Mouse (Mus musculus): ENCODE results near the gene Sema4b. TPM values are rescaled to one million over a fixed set of nuclear protein-coding genes. Genes with fewer than 3 reads are reported as not detected.

The Sema4b gene
- polyA plus RNA-seq (2015; fragmentation: Nextera tagmentation; extraction: Ambion mirVana) = 21.1 and 24.3 TPM in 2 replicates

DNA sequence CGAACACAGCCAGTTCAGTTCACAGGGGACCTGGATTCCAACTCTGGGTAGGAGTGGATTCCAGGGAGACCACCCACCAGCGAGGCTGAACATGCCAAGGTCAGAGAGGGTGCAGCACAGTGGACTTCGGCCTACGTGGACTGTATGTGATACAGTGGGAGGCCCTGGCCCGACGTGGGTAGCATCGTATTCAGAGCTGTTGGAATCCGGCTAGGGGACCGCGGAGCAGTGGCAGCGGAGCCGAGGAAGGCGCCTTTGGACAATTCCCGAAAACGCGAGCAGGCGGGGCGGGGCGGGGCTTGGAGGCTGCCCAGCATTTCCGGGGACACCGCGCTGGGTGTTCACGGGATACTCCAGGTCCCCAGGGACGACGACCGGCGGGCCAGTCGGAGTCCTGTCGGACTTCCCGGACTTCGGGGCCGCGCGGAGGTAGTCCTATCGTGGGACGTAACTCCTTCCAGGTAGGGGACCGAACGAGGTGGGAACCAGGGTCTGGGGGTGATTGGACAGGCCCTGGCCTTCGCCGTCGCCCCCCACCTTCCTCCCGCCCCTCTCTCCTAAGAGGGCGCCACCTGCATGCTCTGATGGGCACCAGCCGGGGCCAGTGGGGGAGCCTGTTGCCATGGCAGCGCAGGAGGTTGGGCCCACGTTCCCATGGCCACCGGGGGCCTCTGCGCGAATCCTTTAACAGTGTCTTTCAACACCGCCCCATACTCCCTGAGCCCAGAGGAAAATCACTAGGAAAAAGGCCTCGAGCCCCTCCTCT is at the start of gene Sema4b:
TSS of gene Sema4b (plus strand) at position 311 of the 766 bp plus-strand sequence.
- Histone ChIP-seq H3K36me3 (ENCODE audit: control insufficient read depth, insufficient read depth, low read length) (no peaks in the 10 kb centered on the region), H3K9me3 (ENCODE audit: control insufficient read depth, low read length) (no peaks in the 10 kb centered on the region), H3K27ac (ENCODE audit: low read depth, low read length) (peak within 1 kb of the TSS; percentile 80), H3K4me2 (ENCODE audit: low read length) (peak within 1 kb of the TSS; percentile 77), H3K9ac (ENCODE audit: low read depth, low read length) (peak within 1 kb of the TSS; percentile 73), H3K4me1 (ENCODE audit: control insufficient read depth, insufficient read depth, low read depth, low read length) (peaks cover 28% of the 10 kb centered on the region), H3K4me3 (ENCODE audit: low read length) (peak within 1 kb of the TSS; percentile 57), H3K27me3 (replicated peaks; ENCODE audit: control insufficient read depth, insufficient read depth, low read length) (no peaks in the 10 kb centered on the region)
- under 1% methylated on average over 49 of the region's 51 CpGs for WGBS
- ATAC-seq = peak; percentile 93

- Histone ChIP-seq H3K4me3 (ENCODE audit: low read length) (no peak overlapping the region), H3K4me1 (ENCODE audit: control insufficient read depth, insufficient read depth, low read depth, low read length) (peaks cover 13% of the 10 kb centered on the region), H3K36me3 (ENCODE audit: control insufficient read depth, insufficient read depth, low read length) (no peaks in the 10 kb centered on the region), H3K9me3 (ENCODE audit: control insufficient read depth, low read length) (no peaks in the 10 kb centered on the region), H3K9ac (ENCODE audit: low read depth, low read length) (no peak overlapping the region), H3K27me3 (replicated peaks; ENCODE audit: control insufficient read depth, insufficient read depth, low read length) (no peaks in the 10 kb centered on the region), H3K27ac (ENCODE audit: low read depth, low read length) (no peak overlapping the region), H3K4me2 (ENCODE audit: low read length) (no peak overlapping the region)
- no peak for ATAC-seq
- WGBS = 71% methylated on average over 1 of the region's 1 CpGs
Measured at GRCm38 (mm10) chr7:80138375-80138774, 48.3 kb upstream of the Sema4b start.

DNA sequence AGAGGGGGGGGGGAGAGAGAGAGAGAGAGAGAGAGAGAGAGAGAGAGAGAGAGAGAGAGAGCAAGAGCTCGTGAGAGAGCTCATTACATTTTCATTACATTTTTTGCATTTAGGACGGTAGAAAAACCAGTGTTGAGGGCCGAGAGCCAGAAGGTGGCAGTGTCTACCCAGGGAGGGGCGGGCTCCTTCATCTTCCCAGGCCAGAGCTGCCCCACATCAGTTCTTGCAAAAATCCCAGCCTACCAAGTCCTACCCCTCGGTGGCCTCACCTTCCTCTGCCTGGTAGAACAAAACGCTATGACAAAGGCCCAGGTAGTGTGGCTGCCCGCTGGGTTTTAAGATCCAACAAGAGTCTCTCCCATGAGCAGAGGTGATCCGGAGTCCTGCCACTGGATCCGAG is 45.8 kb upstream of the Sema4b start:
- peak; percentile 76; the same call in 1 of the 2 replicates for ATAC-seq
- H3K4me3 ChIP-seq (ENCODE audit: low read length) = no peak overlapping the region
- H3K27me3 ChIP-seq (replicated peaks; ENCODE audit: control insufficient read depth, insufficient read depth, low read length) = no peaks in the 10 kb centered on the region
- no peak overlapping the region for H3K4me2 ChIP-seq (ENCODE audit: low read length)
- peak overlapping the region; percentile 40 for H3K9ac ChIP-seq (ENCODE audit: low read depth, low read length)
- 15% methylated on average over 9 of the region's 9 CpGs for WGBS
- no peaks in the 10 kb centered on the region for H3K36me3 ChIP-seq (ENCODE audit: control insufficient read depth, insufficient read depth, low read length)
- H3K9me3 ChIP-seq (ENCODE audit: control insufficient read depth, low read length) = no peaks in the 10 kb centered on the region
- H3K4me1 ChIP-seq (ENCODE audit: control insufficient read depth, insufficient read depth, low read depth, low read length) = peaks cover 12% of the 10 kb centered on the region
- no peak overlapping the region for H3K27ac ChIP-seq (ENCODE audit: low read depth, low read length)

GRCm38 (mm10) chr7:80143331-80144273 is 43.0 kb upstream of the Sema4b start:
- Histone ChIP-seq H3K4me2 (ENCODE audit: low read length) (peak overlapping the region; percentile 25; the same call in 1 of the 2 replicates), H3K4me1 (ENCODE audit: control insufficient read depth, insufficient read depth, low read depth, low read length) (peaks cover 12% of the 10 kb centered on the region), H3K27ac (ENCODE audit: low read depth, low read length) (peak overlapping the region; percentile 64), H3K36me3 (ENCODE audit: control insufficient read depth, insufficient read depth, low read length) (no peaks in the 10 kb centered on the region), H3K9me3 (ENCODE audit: control insufficient read depth, low read length) (no peaks in the 10 kb centered on the region), H3K27me3 (replicated peaks; ENCODE audit: control insufficient read depth, insufficient read depth, low read length) (no peaks in the 10 kb centered on the region), H3K4me3 (ENCODE audit: low read length) (no peak overlapping the region), H3K9ac (ENCODE audit: low read depth, low read length) (peak overlapping the region; percentile 18)
- 26% methylated on average over 22 of the region's 22 CpGs for WGBS
- ATAC-seq = peak; percentile 62

DNA sequence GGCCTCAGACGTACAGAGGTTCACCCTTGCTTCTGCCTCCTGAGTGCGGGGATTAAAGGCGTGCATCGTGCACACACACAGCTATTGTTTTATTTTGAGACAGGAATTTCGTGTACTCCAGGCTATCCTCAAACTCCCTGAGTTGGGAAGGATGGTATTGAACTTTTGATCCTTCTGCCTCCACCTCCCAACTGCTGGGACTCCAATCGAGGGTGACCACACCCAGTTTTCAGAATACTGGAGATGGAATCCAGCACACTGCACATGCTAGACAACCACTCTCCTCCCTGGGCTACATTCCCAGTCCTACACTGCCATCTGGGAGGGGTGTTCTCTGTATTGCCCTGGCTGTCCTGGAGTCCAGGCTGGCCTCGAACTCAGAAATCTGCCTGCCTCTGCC is 41.9 kb upstream of the Sema4b start:
- no peak overlapping the region for H3K9ac ChIP-seq (ENCODE audit: low read depth, low read length)
- no peaks in the 10 kb centered on the region for H3K27me3 ChIP-seq (replicated peaks; ENCODE audit: control insufficient read depth, insufficient read depth, low read length)
- no peak overlapping the region for H3K4me2 ChIP-seq (ENCODE audit: low read length)
- H3K27ac ChIP-seq (ENCODE audit: low read depth, low read length) = no peak overlapping the region
- 92% methylated on average over 7 of the region's 7 CpGs for WGBS
- no peak for ATAC-seq
- H3K36me3 ChIP-seq (ENCODE audit: control insufficient read depth, insufficient read depth, low read length) = no peaks in the 10 kb centered on the region
- peaks cover 12% of the 10 kb centered on the region for H3K4me1 ChIP-seq (ENCODE audit: control insufficient read depth, insufficient read depth, low read depth, low read length)
- H3K9me3 ChIP-seq (ENCODE audit: control insufficient read depth, low read length) = no peaks in the 10 kb centered on the region
- H3K4me3 ChIP-seq (ENCODE audit: low read length) = no peak overlapping the region

GRCm38 (mm10) chr7:80146077-80146476 is 40.6 kb upstream of the Sema4b start:
- peaks cover 10% of the 10 kb centered on the region for H3K4me1 ChIP-seq (ENCODE audit: control insufficient read depth, insufficient read depth, low read depth, low read length)
- H3K4me2 ChIP-seq (ENCODE audit: low read length) = no peak overlapping the region
- no peak overlapping the region for H3K4me3 ChIP-seq (ENCODE audit: low read length)
- H3K9me3 ChIP-seq (ENCODE audit: control insufficient read depth, low read length) = no peaks in the 10 kb centered on the region
- no peak overlapping the region for H3K27ac ChIP-seq (ENCODE audit: low read depth, low read length)
- WGBS = 91% methylated on average over 8 of the region's 8 CpGs
- no peaks in the 10 kb centered on the region for H3K36me3 ChIP-seq (ENCODE audit: control insufficient read depth, insufficient read depth, low read length)
- H3K27me3 ChIP-seq (replicated peaks; ENCODE audit: control insufficient read depth, insufficient read depth, low read length) = no peaks in the 10 kb centered on the region
- H3K9ac ChIP-seq (ENCODE audit: low read depth, low read length) = no peak overlapping the region
- ATAC-seq = no peak

DNA sequence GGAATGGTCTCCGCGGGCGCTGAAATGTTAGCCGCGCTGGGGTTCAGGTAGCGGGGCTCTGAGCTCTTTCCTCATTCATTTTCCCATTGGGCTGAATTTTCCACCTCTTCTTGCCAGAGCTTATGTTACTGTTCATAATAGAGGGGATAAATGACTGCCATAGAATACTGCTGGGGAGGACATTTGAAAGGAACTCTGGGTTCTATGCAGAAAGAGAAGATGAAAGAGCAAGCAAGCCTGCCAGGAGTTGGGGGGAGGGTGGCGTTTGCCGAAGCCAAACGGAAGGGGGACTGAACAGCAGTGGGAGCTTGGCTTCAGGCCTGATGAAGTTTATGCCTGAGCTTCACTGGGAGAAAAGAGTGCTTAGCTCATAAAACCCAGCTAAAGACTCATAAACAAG is 37.3 kb upstream of the Sema4b start:
- Histone ChIP-seq H3K9ac (ENCODE audit: low read depth, low read length) (no peak overlapping the region), H3K4me2 (ENCODE audit: low read length) (peak overlapping the region; percentile 33), H3K4me1 (ENCODE audit: control insufficient read depth, insufficient read depth, low read depth, low read length) (no peaks in the 10 kb centered on the region), H3K27me3 (replicated peaks; ENCODE audit: control insufficient read depth, insufficient read depth, low read length) (no peaks in the 10 kb centered on the region), H3K27ac (ENCODE audit: low read depth, low read length) (peak overlapping the region; percentile 57), H3K9me3 (ENCODE audit: control insufficient read depth, low read length) (no peaks in the 10 kb centered on the region), H3K4me3 (ENCODE audit: low read length) (no peak overlapping the region), H3K36me3 (ENCODE audit: control insufficient read depth, insufficient read depth, low read length) (no peaks in the 10 kb centered on the region)
- WGBS = 40% methylated on average over 9 of the region's 9 CpGs
- ATAC-seq = peak; percentile 82

DNA sequence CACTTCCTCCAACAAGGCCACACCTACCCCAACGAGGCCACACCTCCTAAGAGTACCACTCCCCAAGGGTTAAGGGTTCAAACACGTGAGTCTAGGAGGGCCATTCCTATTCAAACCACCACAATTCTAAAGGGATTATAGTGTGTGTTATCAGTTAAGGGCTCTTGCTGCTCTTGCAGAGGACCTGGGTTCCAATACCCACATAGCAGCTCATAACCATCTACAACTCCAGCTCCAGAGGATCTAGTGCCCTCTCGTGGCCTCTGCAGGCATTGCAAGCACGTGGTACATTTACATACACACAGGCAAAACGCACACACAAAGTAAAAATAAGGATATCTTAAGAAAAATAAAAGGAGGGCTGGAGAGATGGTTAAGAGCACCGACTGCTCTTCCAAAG is 34.5 kb upstream of the Sema4b start:
- 66% methylated on average over 6 of the region's 6 CpGs for WGBS
- no peak for ATAC-seq
- H3K4me3 ChIP-seq (ENCODE audit: low read length) = no peak overlapping the region
- H3K9me3 ChIP-seq (ENCODE audit: control insufficient read depth, low read length) = no peaks in the 10 kb centered on the region
- H3K4me2 ChIP-seq (ENCODE audit: low read length) = no peak overlapping the region
- H3K4me1 ChIP-seq (ENCODE audit: control insufficient read depth, insufficient read depth, low read depth, low read length) = no peaks in the 10 kb centered on the region
- no peaks in the 10 kb centered on the region for H3K27me3 ChIP-seq (replicated peaks; ENCODE audit: control insufficient read depth, insufficient read depth, low read length)
- no peak overlapping the region for H3K27ac ChIP-seq (ENCODE audit: low read depth, low read length)
- H3K36me3 ChIP-seq (ENCODE audit: control insufficient read depth, insufficient read depth, low read length) = no peaks in the 10 kb centered on the region
- H3K9ac ChIP-seq (ENCODE audit: low read depth, low read length) = no peak overlapping the region

GRCm38 (mm10) chr7:80152756-80153155 is 33.9 kb upstream of the Sema4b start:
- no peaks in the 10 kb centered on the region for H3K4me1 ChIP-seq (ENCODE audit: control insufficient read depth, insufficient read depth, low read depth, low read length)
- H3K36me3 ChIP-seq (ENCODE audit: control insufficient read depth, insufficient read depth, low read length) = no peaks in the 10 kb centered on the region
- no peak overlapping the region for H3K9ac ChIP-seq (ENCODE audit: low read depth, low read length)
- H3K27ac ChIP-seq (ENCODE audit: low read depth, low read length) = no peak overlapping the region
- no peaks in the 10 kb centered on the region for H3K9me3 ChIP-seq (ENCODE audit: control insufficient read depth, low read length)
- WGBS = 96% methylated on average over 8 of the region's 8 CpGs
- no peak overlapping the region for H3K4me2 ChIP-seq (ENCODE audit: low read length)
- no peak overlapping the region for H3K4me3 ChIP-seq (ENCODE audit: low read length)
- H3K27me3 ChIP-seq (replicated peaks; ENCODE audit: control insufficient read depth, insufficient read depth, low read length) = no peaks in the 10 kb centered on the region
- ATAC-seq = no peak

Measured in hindbrain, embryonic 16.5 days (tissue).